Mouse (Mus musculus) heart, adult 8-10 months (tissue): ENCODE results near the gene Rps6ka3. TPM values are rescaled to one million over a fixed set of nuclear protein-coding genes. Genes with fewer than 3 reads are reported as not detected.
A peak's percentile ranks its signal among the peaks of the same experiment; 100 is the strongest.

Experiments
- DNase-seq: peaks from one replicate; pipeline ENCODE4 v3.0.0; 2022; ENCODE audit warnings: low spot score
- total RNA-seq, 4 experiments: library from RNA; stranded (reverse); gene quantifications; 2 replicates each; pipeline ENCODE4 v1.2.4; 2022

The Rps6ka3 gene
- total RNA-seq, 4 experiments from 2014 or later: 24.9 to 35.4 (median 30.7) TPM

DNA sequence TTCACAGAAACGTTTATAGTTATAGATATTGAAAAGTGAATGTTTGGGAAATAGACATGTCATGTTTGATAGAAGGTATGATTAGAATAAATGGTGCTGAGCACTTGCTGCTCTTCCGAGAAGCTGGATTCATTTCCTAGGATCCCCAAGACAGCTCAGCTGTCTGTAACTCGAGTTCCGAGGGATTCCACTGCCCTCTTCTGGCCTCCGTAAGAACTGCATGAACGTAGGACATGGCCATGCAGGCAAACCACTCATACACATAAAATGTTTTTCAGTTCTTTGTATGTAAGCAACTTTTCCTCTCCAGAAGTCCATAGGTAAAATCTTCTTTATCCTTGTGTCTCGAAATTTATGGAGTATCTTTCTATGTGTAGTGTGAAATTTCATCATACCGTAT lies 111.2 kb downstream of the Rps6ka3 start:
- DNase-seq: peak; percentile 58

DNA sequence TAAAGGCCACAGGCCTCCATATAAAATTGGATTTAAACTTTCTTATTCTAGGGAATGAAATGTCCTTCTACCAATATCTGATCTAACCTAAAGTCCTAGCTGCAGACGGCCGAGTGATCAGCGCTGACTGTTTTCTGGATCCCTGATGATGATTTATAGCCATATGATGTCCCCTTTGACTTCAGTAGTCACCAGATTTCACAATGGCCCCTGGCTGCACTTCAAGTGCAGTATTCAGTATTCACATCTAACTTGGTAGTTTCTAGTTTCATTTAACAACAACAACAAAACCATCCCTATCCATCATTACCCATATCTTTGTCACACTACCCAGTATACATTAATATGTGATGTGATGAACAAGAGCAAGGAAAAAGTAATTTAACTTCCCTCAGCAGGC lies 154.4 kb downstream of the Rps6ka3 start:
- no peak for DNase-seq

DNA sequence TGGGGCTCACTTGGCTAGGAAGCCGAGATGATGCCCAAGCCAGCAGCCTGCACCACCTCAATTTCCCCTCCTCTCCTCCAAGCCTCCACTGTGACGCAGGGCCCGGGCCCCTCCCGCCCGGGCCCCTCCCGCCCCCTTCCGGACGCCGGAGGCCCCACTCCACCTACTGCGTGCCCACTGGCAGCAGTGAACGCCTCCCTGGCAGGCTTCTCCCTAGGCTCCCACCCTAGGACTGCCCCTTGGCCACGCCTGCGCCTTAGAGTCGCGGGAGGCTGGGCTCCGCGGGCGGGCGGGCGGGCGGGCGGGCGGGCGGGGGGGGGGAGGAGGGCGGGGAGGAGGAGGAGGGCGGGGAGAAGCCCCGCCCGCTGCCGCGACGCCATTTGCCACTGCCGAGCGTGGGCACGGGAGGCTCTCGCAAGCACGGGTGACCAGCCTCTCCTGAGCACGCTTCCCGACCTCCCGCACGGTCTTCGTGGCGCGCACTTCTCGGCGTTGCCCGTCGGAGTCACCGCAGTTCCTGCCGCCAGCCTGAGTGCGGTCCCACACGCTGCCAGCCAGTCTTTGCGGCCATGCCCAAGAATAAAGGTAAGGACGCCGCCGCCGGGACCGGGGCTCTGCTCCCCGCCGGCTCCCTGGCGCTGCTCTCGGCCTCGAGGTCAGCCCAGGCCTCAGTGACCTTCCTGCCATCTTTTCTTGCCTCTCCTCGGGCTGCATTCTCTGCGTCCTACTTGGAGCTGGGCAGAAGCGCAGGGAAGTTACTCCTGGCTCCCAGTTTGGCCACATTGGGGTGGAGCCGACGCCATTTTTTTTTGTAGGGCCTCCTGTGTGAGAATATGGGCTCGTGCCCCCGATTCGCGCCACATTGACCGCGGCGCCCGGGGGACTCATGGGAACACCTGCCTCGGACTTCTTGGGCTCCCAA lies 162.0 kb downstream of the Rps6ka3 start, which contains the start of gene Eif1ax:
Gene Eif1ax, plus strand, starts transcription at position 348 of the 922 bp plus-strand sequence.
- DNase-seq: peak; percentile 68

DNA sequence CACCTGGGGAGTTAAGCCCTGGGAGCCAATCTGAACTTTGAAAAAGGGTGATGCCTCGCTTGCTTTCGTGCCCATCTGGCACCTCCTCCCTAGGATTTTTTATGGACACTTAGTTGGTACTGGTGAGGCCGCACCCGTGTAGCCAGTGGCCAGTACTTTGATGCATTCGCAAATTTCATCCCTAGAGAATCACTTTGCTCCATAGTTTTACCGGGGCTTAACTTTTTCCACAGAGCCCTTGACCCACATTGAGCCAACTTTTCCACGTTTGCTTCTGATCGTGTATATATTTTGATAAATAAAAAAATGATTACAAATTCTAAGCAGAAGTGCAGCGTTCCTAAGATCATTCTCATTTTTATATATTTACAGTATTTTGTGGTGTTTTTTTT lies 162.6 kb downstream of the Rps6ka3 start:
- no peak for DNase-seq

DNA sequence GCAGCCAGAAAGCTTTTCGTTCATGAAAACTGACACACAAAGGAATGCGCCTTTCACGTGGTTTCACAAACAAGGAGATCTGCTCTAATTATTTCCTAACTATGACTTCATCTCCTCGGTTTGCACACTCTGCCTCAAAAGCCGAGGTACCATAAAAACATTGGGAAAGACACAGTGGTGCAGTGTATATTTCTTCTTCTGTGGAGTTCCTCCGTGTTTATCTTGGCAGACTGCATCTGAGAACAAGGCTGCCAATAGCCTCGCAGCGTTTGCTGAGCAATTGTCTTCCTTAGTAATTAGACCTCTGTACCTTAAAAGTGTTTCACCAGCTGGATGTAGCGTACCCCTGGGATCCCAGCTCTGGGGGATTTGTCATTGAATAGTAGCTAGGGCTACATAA lies 177.0 kb downstream of the Rps6ka3 start:
- no peak for DNase-seq

DNA sequence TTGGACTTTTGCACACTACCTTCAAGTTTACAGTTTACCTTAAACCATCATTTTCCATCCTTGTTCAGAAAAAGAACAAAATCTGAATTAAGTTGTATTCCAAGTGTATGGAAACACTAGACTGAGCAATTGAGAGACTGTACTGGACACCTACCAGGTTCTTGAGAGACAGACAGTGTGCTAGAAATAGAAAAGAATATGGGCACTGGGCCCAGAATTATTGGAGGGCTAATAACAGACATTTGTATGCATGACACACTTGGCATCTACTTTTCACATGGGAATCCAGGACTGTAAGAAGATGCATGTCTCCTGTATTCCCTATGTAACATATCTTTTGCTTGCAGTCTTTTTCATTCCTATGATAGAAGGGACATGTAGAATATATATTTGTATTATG lies 178.8 kb downstream of the Rps6ka3 start:
- DNase-seq: peak; percentile 35

DNA sequence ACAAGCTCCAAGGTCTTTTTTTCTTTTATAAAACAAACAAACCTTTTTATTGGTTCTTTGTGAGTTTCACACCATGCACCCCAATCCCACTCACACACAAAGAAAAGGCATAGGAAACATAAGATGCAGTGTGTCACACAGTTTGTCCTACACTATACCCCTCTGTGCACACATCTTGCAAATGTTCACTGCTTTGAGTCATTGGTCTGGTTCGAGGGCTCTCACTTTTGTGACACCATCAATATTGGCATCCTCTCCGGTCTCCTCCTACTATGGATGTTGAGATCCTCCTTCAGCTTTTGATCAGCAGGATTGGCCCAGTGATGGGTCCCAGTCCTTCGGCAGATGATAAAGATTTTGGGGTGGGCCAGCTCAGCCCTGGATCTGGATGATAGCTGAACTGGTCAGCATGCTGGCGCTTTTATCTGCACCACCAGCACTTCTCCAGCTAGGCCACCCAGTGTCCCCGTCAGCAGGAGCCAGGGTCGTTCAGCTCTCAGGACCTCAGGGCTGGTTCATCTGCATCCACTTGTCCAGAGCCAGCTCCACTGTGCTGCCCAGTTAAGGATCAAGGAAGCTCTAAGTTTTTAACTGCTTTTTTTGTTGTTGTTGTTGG lies 180.3 kb downstream of the Rps6ka3 start:
- DNase-seq: no peak

DNA sequence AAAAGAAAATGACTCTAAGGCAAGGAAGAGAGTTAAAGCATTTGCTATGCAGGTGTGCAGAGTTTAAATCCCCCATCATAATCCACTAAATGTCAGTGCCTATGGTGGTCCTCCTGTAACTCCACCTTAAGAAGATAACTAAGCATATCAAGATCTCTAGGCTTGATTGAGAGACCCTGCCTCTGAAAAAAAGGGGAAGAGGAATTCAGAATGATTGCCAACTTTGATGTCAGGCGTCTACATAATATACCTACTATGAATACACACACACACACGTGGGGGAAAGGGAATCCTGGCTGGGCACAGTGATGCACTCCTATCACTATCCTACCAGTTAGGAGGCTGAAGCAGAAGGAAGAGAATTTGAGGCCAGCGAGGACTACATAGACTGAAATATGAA lies 181.1 kb downstream of the Rps6ka3 start:
- no peak for DNase-seq

DNA sequence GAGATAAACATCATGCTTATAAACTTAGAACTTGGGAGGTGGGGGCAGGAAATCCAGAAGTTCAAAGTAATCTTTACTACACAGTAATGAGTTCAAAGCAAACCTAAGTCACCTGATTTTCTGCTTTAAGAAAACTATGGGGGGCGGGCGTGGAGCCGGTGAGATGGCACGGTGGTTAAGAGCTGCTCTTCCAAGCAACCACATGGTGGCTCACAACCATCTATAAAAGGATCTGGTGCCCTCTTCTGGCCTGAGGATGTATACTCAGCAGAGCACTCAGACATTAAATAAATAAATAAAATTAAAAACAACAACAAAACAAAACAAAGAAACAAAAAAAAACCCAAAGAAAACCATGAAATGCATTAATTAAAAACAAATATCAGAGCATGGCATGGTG lies 199.1 kb downstream of the Rps6ka3 start:
- DNase-seq: peak; percentile 3

DNA sequence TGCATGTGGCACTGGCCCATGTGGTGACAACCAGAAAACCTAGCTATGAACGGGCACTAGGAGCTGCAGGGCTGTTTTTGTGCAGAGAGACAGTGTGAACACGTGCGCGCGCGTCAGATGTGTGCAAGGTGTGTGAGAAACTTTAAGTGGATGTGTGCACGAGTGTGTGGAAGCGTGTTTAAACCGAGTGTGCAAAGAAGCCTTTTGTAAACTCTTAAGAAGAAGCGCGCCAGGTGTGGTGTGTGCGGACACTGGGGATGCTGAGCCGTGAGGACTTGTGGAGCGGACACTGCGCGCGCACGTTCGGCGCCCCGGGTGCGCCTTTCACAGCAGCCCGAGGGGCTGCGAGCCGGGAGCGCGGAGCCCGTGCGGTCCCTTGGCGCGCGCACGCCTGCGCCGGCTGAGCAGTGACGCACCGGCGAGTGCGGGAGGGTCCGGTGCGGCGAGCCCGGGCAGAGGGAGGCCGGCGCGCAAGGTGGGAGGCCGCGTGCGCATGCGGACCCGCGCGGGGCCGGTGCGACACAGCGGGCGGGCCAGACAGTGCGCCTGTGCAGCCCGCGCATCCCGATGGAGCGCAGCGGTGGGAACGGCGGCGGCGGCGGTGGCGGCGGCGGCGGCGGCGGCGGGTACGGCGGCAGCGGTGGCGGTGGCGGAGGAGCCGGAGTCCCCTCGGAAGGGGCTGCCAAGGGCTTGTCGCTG lies 204.2 kb downstream of the Rps6ka3 start, which contains the start of gene Map7d2:
Gene Map7d2, plus strand, starts transcription at position 443 of the 699 bp plus-strand sequence.
- no peak for DNase-seq

DNA sequence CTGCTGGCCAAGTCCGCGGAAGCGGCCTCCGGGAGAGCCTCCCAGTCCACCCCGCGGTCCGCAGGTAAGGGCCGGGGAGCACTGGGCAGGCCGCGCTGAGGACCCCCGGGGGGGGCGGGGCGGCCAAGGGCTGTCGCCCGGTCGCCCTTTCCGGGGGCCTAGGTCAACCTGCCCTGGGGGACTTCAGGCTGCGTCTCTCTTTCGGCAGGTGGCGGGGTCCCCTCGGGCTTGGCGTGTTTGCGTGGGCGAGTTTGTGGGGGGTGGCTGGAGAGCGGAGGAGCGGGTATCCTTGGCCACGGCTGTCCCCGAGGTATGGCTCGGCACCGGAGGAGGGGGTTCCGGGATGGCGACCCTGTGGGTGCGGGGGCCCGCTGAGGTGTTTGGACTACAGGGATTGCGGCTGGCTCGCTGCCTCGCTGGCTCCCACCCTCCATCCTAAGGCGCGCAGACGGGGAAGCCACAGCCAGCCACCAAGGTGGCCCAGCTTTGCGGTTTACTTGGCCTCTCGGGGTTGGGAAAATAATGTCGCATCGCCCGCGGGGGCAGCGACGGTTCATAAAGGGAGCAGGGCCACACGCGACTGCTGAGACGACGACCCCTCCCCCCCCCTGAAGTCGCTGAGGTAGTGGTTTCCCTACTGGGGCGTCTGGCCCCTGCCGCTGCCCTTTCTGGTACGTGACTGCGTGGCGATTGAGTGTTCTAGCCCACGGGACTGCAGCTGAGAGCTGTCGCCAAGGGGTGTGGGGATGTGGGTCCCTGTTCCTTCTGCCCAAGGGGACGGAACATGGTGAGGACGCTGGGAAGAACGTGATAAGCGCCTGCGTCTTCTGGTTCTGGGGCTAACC lies 204.9 kb downstream of the Rps6ka3 start:
- no peak for DNase-seq

Other genes starting within 250 kb of the Rps6ka3 start
- 10 to 100 TPM; 68.8 to 81.2 (median 70.4) TPM for gene Eif1ax, start 161.9 kb downstream of the Rps6ka3 start, total RNA-seq
- gene Map7d2, start 204.3 kb downstream of the Rps6ka3 start, total RNA-seq: under 1 TPM; 0.37 to 0.66 (median 0.56) TPM